Mouse (Mus musculus): ENCODE measurements around the gene Prmt7.
"Not testable (repeated sequence)": the region's sequence is repeated elsewhere in the genome, so short reads cannot be mapped to it uniquely, and the experiment has no call there.

Gene Prmt7

DNA sequence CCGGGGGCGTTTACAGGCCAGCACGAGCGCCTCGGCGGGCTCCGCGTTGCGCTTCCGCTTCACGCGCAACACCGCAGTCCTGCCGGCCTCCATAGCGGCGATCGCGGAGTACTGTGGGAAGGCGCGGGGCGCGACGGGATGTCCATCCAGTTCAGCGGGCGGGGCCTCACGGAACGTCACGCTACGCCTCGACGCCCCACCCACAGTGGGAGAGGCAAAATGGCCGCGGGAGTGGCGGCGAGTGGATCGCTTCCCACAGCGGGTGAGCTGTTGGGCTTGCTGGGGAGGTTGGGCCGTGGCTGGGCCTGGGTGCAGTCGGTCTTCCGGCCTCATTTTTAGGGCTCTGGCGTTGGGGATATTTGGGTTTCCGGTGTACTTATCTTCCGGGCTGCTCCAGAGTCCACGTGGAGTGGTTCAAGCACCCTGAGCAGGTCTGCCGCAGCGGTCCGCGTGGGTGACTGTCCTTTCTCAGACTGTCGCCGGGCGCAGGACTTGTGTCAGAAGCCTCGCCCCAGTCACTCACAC, at the start of gene Prmt7, which contains the start of gene Slc7a6os:
Gene Prmt7 (plus strand): TSS at position 116 of the 525 bp plus-strand sequence.
Gene Slc7a6os (minus strand): TSS at position 115 of the 525 bp plus-strand sequence.
- DNase-seq = peak; percentile 98

GRCm38 (mm10) chr8:106163251-106163650, 47.5 kb upstream of the Prmt7 start:
- no peak for DNase-seq

GRCm38 (mm10) chr8:106165460-106165859, 45.3 kb upstream of the Prmt7 start:
- DNase-seq = peak; percentile 85

DNA sequence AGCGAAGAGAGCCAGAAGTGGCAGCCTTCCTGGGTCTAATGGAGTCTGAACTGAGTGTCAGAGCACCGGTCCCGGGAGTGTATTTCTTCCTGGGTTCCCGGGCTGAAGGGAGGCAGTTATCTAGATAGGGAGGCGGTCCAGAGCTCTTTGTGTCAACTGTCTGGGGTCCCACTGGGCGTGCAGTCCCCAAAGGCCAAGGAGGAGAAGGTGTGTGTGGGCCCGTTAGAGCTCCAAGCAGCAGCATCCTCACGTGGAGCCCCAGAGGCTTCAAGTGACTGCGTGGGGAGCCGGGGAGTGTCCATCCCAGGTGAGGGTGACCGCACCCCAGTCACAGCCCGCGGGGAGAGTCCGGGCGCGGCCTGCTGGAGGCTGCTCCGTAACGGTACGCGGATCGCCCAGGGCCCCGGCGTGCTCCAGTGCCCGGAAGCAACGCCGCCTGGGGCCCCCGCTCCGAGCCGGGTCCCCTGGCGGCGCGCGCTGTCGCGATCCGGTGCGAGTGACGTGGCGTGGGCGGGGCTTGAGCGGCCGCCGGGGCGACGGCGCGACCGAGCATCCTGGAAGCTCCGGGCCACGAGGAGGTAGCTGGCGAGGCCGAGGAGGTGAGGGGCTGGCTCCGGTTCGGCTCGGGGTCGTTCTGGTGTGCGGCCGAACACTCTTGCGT, 42.2 kb upstream of the Prmt7 start, which contains the start of gene Slc7a6:
Gene Slc7a6 (plus strand): TSS at position 502 of the 661 bp plus-strand sequence.
- peak; percentile 91 for DNase-seq

DNA sequence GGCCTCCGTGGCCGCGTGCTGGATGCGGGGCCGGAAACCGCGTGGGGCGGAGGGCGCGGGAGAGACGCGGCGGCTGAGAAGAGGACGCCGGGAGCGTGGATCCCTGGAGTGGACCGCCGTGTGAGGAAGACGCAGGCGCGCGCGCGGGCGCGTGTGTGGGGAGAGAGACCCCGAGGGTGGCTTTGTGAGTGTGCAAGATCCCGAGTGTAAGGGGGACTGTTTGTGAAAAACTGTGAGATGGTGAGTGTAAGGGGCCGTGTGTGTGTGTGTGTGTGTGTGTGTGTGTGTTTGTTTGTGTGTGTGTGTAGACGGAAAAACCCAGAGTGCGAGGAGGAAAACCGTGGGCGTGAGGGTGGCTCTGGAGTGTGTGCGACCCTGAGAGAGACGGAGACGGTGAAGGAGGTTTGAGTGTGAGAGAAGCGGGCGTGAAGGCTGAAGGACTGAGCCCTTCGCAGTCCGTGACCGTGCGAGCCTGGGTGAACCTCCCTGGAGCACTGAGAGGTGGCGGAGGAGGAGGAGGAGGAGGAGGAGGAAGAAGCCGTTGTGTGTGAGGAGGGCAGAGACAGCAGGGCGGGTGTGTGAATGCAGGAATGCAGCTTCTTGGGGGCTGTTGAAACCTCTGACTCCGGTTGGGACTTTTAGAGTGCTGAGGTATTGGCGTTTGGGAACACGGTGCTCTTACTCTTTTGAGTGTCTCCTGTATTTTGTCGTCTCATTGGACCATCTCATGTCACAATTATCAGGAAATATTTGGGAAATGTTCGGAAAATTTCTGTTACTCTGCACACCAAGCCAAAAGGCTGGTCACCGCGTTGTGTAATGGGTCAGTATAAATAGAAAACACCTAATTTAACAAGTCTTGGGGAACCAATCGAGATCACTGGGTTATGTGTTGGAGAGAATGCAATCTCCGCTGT, 41.5 kb upstream of the Prmt7 start:
- peak; percentile 51 for DNase-seq

- no peak for DNase-seq
Measured at GRCm38 (mm10) chr8:106169934-106170480, 40.7 kb upstream of the Prmt7 start.

DNA sequence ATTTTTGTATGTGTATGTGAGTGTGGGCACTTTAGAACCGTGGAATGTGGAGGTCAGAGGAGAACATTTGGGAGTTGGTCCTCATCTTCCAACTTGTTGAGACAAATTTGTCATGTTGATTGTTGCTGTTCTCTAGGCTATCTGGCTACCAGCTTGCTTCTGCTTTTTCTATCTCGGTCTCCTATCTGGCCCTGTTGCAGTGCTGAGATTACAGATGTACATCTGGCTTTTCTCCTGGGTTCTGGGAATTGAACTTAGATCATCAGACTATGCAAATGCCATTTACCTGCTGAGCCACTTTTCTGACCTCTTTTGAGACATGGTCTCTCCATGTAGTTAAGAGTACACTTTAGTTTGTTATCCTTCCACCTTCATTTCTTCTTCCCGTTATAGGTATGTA, 37.2 kb upstream of the Prmt7 start:
- DNase-seq = no peak

DNA sequence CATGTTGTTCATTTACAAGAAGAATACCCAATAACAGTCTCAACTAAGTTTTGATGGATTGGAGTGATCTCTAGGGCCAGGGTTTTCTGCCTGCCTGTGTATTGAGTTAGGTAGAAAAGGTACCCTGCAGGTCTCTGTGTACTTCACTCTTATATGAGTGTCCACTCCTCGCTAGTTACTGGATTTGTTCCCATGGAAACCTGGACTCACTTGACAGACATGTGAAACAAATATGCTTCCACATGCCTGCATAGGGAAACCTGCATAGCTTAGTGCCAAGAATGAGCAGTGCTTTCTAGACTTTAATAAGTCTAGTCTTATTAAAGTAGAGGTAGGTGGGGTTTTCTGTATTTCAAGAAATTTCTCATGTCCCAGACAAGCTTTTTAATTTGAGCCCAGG, 33.8 kb upstream of the Prmt7 start:
- no peak for DNase-seq

DNA sequence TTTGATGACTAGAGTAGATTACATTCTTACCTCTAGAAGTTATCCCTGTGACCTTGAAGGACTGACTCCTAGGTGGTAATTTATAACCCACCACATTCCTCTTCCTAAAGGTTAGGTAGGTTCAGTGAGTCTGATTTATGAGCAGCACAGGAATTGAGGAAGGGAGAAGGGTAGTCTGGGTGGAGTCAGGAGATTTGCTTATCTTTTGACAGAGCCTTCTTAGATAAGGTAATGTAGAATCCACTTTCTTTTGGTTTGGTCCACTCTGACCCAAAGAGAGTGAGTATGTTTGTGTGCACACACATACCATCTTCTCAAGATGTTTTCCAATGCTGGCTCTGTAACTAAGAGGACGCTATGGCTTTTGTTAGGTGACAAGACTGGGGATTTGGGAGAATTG, 33.1 kb upstream of the Prmt7 start:
- DNase-seq = no peak

DNA sequence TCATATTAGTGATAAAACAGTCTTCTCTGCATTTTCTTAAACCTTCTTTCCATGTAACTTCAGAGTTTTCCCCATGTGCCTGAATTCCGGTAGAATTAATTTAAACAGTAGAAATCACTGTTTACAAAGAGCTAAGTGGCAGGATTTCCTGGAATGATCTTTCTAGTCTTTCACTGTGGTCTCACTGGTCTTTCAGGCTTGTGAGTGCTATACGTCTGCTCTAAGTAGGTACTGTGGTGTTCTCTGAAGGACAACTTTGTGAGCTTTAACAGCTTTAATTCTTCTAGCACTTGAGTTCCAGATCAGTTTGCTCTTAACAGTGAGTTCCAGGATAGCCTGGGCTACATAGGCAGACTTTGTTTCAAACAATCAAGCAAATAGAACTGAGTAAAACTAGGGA, 32.3 kb upstream of the Prmt7 start:
- DNase-seq = no peak

DNA sequence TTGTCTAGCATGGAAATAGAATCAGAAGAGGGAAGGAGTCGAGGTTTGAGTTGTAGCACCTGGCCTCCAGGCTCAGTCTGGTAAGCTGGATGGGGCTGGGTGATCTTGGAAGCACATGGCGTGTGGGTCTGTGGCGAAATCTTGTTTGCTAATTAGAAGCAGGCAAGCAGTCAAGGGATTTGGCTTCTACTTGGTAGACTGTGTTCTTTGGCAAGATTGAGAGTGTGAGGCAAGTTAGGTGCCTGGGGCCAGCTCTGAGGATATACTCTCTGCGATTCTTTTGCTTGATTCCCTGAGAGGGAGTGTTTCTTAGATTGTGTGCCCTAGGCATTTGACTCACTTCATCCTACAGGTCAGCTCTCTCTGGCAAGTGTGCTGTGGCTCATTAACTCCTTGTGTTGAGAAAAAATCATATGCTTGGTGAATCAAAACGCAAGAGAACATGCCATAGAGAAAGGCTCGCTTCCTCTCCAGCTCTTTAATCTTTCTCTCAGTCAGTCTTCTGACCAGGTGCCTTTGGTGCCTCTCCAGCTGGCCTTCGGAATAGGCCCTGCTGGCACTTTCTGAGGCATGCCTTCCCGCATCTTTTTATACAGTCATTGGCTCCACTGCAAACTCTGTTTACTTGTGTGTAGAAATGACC, 25.0 kb upstream of the Prmt7 start:
- DNase-seq = no peak

DNA sequence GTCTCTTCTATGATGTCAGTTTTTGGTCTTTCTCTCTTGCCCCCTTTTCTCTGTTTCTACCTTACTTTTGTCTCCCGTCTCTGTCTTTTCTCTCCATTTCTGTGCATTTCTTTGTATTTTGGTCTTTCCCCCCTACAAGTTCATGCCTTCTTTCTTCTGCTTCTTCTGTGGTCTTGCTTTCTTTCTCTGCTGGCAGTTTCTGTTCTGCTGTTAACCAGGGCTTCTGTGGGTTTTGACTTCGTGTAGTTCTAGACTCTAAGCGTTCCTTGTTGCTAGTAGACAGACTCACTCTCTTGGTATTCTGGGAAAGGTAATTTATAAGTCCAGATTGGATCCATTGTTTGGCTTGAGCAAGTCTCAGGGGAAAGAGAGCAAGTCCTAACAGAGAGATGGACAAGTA, 24.3 kb upstream of the Prmt7 start:
- DNase-seq = no peak

- no peak for DNase-seq
Measured at GRCm38 (mm10) chr8:106189162-106189561, 21.6 kb upstream of the Prmt7 start.

GRCm38 (mm10) chr8:106191639-106192038, 19.1 kb upstream of the Prmt7 start:
- DNase-seq = no peak

GRCm38 (mm10) chr8:106193162-106193561, 17.6 kb upstream of the Prmt7 start:
- no peak for DNase-seq

GRCm38 (mm10) chr8:106194062-106194461, 16.7 kb upstream of the Prmt7 start:
- no peak for DNase-seq

GRCm38 (mm10) chr8:106198741-106199140, 12.0 kb upstream of the Prmt7 start:
- peak; percentile 63 for DNase-seq

GRCm38 (mm10) chr8:106199596-106199995, 11.1 kb upstream of the Prmt7 start:
- not testable (repeated sequence) for DNase-seq

GRCm38 (mm10) chr8:106210035-106210731, 553 bp upstream of the Prmt7 start:
- DNase-seq = no peak

DNA sequence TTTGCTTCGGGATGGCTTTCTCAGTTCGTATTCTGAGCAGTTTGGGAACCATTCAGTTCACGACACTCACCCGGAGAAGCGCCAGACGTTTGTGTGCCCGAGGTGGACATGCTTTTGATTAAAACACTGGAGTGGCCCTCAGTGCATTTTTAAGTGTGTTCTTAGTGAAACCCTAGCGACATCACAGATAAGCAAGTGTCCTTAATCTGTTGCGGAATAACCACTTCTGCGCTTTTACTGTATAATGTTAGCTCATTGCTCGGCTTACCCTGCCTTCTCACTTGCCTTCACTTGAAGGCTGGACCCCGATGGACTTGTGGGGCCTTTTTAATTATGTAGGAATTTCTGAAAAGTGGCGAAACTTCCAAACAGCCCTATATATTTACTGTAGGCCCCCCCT, 685 bp downstream of the Prmt7 start:
- no peak for DNase-seq

DNA sequence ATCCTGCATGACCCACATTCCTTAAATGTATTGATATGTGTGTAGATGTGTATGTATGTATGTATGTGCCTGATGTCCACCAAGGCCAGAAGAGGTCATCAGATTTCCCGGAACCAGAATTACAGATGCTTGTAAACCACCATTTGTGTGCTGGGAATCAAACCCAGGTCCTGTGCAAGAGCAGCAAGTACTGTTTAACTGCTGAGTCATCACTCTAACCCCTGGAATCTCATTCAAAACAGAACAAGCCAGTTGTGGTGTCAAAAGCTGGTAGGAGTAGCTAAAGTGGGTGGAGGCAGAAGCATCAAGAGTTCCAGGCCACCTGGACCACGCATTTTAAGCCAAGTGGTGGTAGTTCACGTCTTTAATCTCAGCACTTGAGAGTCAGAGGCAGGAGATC, 3.2 kb downstream of the Prmt7 start:
- no peak for DNase-seq

DNA sequence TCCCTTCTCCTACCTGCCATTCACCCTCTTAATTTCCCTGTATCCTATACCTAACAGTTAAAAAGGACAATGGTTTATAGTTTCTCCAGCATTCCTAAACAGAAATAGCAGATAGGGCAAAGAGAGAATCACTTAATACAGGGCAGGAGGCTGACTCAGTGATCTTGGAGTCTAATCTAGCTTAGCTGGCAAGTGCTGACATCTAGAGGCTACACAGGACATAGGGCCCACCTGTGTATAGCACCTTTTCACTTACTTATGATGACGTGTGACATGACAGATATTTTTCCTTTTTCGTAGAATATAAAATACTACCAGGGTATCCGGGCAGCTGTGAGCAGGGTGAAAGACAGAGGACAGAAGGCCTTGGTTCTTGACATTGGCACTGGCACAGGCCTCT, 8.9 kb downstream of the Prmt7 start:
- no peak for DNase-seq

Measured in kidney, postnatal 10 days (tissue).